Mouse (Mus musculus): Measurements from ENCODE around the gene 2610042L04Rik. TPM values are rescaled to one million over a fixed set of nuclear protein-coding genes. Genes with fewer than 3 reads are reported as not detected.
"Not testable (repeated sequence)": the region's sequence is repeated elsewhere in the genome, so short reads cannot be mapped to it uniquely, and the experiment has no call there.

The 2610042L04Rik gene
- polyA plus RNA-seq (2015; fragmentation: Nextera tagmentation; extraction: Ambion mirVana) = 0.09 and 0.20 TPM in 2 replicates

GRCm38 (mm10) chr14:4334476-4335080 is at the start of gene 2610042L04Rik:
Gene 2610042L04Rik, plus strand, starts transcription at chr14:4334763.
- not testable (repeated sequence) for H3K27ac ChIP-seq (ENCODE audit: low read length); H3K9ac ChIP-seq (ENCODE audit: low read length); H3K36me3 ChIP-seq (ENCODE audit: control insufficient read depth, insufficient read depth); H3K4me1 ChIP-seq (ENCODE audit: control insufficient read depth, insufficient read depth, low read length); H3K27me3 ChIP-seq (ENCODE audit: control insufficient read depth, insufficient read depth, low read length); ATAC-seq (replicated peaks; ENCODE audit: extremely low read depth, insufficient read depth, low FRiP score); H3K9me3 ChIP-seq (replicated peaks; ENCODE audit: control insufficient read depth, low read length)
- peak within 1 kb of the TSS; percentile 62 for H3K4me2 ChIP-seq (ENCODE audit: low read depth, low read length)
- 3% methylated on average over 24 of the region's 48 CpGs for WGBS
- H3K4me3 ChIP-seq (ENCODE audit: low read length) = peak within 1 kb of the TSS; percentile 33

- not testable (repeated sequence) for H3K9ac ChIP-seq (ENCODE audit: low read length); H3K27me3 ChIP-seq (ENCODE audit: control insufficient read depth, insufficient read depth, low read length); H3K4me1 ChIP-seq (ENCODE audit: control insufficient read depth, insufficient read depth, low read length); H3K4me2 ChIP-seq (ENCODE audit: low read depth, low read length); ATAC-seq (replicated peaks; ENCODE audit: extremely low read depth, insufficient read depth, low FRiP score); H3K9me3 ChIP-seq (replicated peaks; ENCODE audit: control insufficient read depth, low read length); H3K36me3 ChIP-seq (ENCODE audit: control insufficient read depth, insufficient read depth); H3K4me3 ChIP-seq (ENCODE audit: low read length); H3K27ac ChIP-seq (ENCODE audit: low read length)
- WGBS = no CpG with 5 or more reads among the region's 1 CpGs
Measured at GRCm38 (mm10) chr14:4316983-4317382, 17.6 kb upstream of the 2610042L04Rik start, which contains the start of gene Gm3149. Gene Gm3149, plus strand, starts transcription at chr14:4317283.

- WGBS = 6% methylated on average over 7 of the region's 8 CpGs
- H3K4me3 ChIP-seq (ENCODE audit: low read length); H3K9ac ChIP-seq (ENCODE audit: low read length); ATAC-seq (replicated peaks; ENCODE audit: extremely low read depth, insufficient read depth, low FRiP score); H3K27ac ChIP-seq (ENCODE audit: low read length); H3K4me1 ChIP-seq (ENCODE audit: control insufficient read depth, insufficient read depth, low read length); H3K4me2 ChIP-seq (ENCODE audit: low read depth, low read length); H3K36me3 ChIP-seq (ENCODE audit: control insufficient read depth, insufficient read depth); H3K27me3 ChIP-seq (ENCODE audit: control insufficient read depth, insufficient read depth, low read length); H3K9me3 ChIP-seq (replicated peaks; ENCODE audit: control insufficient read depth, low read length): not testable (repeated sequence)
Measured at GRCm38 (mm10) chr14:4335506-4335905, 943 bp downstream of the 2610042L04Rik start.

GRCm38 (mm10) chr14:4368991-4369390 is 34.4 kb downstream of the 2610042L04Rik start:
- not testable (repeated sequence) for H3K4me3 ChIP-seq (ENCODE audit: low read length); H3K27me3 ChIP-seq (ENCODE audit: control insufficient read depth, insufficient read depth, low read length); H3K4me2 ChIP-seq (ENCODE audit: low read depth, low read length); H3K36me3 ChIP-seq (ENCODE audit: control insufficient read depth, insufficient read depth); H3K9me3 ChIP-seq (replicated peaks; ENCODE audit: control insufficient read depth, low read length); ATAC-seq (replicated peaks; ENCODE audit: extremely low read depth, insufficient read depth, low FRiP score); H3K27ac ChIP-seq (ENCODE audit: low read length); H3K4me1 ChIP-seq (ENCODE audit: control insufficient read depth, insufficient read depth, low read length); H3K9ac ChIP-seq (ENCODE audit: low read length)
- 94% methylated on average over 3 of the region's 3 CpGs for WGBS

- ATAC-seq (replicated peaks; ENCODE audit: extremely low read depth, insufficient read depth, low FRiP score); H3K36me3 ChIP-seq (ENCODE audit: control insufficient read depth, insufficient read depth); H3K9ac ChIP-seq (ENCODE audit: low read length); H3K27me3 ChIP-seq (ENCODE audit: control insufficient read depth, insufficient read depth, low read length); H3K4me2 ChIP-seq (ENCODE audit: low read depth, low read length); H3K4me1 ChIP-seq (ENCODE audit: control insufficient read depth, insufficient read depth, low read length); H3K27ac ChIP-seq (ENCODE audit: low read length); H3K9me3 ChIP-seq (replicated peaks; ENCODE audit: control insufficient read depth, low read length); H3K4me3 ChIP-seq (ENCODE audit: low read length): not testable (repeated sequence)
- 49% methylated on average over 2 of the region's 3 CpGs for WGBS
Measured at GRCm38 (mm10) chr14:4369691-4370090, 35.1 kb downstream of the 2610042L04Rik start.

- H3K4me3 ChIP-seq (ENCODE audit: low read length); ATAC-seq (replicated peaks; ENCODE audit: extremely low read depth, insufficient read depth, low FRiP score); H3K36me3 ChIP-seq (ENCODE audit: control insufficient read depth, insufficient read depth); H3K27me3 ChIP-seq (ENCODE audit: control insufficient read depth, insufficient read depth, low read length); H3K9me3 ChIP-seq (replicated peaks; ENCODE audit: control insufficient read depth, low read length); H3K27ac ChIP-seq (ENCODE audit: low read length); H3K4me2 ChIP-seq (ENCODE audit: low read depth, low read length); H3K9ac ChIP-seq (ENCODE audit: low read length); H3K4me1 ChIP-seq (ENCODE audit: control insufficient read depth, insufficient read depth, low read length): not testable (repeated sequence)
Measured at GRCm38 (mm10) chr14:4377871-4378270, 43.3 kb downstream of the 2610042L04Rik start.

GRCm38 (mm10) chr14:4385606-4386005 is 51.0 kb downstream of the 2610042L04Rik start:
- H3K27ac ChIP-seq (ENCODE audit: low read length); H3K4me2 ChIP-seq (ENCODE audit: low read depth, low read length); H3K4me3 ChIP-seq (ENCODE audit: low read length); H3K27me3 ChIP-seq (ENCODE audit: control insufficient read depth, insufficient read depth, low read length); H3K9me3 ChIP-seq (replicated peaks; ENCODE audit: control insufficient read depth, low read length); H3K9ac ChIP-seq (ENCODE audit: low read length); H3K36me3 ChIP-seq (ENCODE audit: control insufficient read depth, insufficient read depth); H3K4me1 ChIP-seq (ENCODE audit: control insufficient read depth, insufficient read depth, low read length); ATAC-seq (replicated peaks; ENCODE audit: extremely low read depth, insufficient read depth, low FRiP score): not testable (repeated sequence)

GRCm38 (mm10) chr14:4392841-4393530 is 58.4 kb downstream of the 2610042L04Rik start:
- H3K36me3 ChIP-seq (ENCODE audit: control insufficient read depth, insufficient read depth); H3K9ac ChIP-seq (ENCODE audit: low read length); H3K4me2 ChIP-seq (ENCODE audit: low read depth, low read length); H3K27ac ChIP-seq (ENCODE audit: low read length); H3K4me1 ChIP-seq (ENCODE audit: control insufficient read depth, insufficient read depth, low read length); ATAC-seq (replicated peaks; ENCODE audit: extremely low read depth, insufficient read depth, low FRiP score); H3K27me3 ChIP-seq (ENCODE audit: control insufficient read depth, insufficient read depth, low read length); H3K4me3 ChIP-seq (ENCODE audit: low read length); H3K9me3 ChIP-seq (replicated peaks; ENCODE audit: control insufficient read depth, low read length): not testable (repeated sequence)
- WGBS = 79% methylated on average over 2 of the region's 6 CpGs

GRCm38 (mm10) chr14:4397226-4397625 is 62.7 kb downstream of the 2610042L04Rik start, which contains the start of gene Gm3159:
Gene Gm3159, plus strand, starts transcription at chr14:4397526.
- not testable (repeated sequence) for H3K4me1 ChIP-seq (ENCODE audit: control insufficient read depth, insufficient read depth, low read length); H3K9me3 ChIP-seq (replicated peaks; ENCODE audit: control insufficient read depth, low read length); H3K9ac ChIP-seq (ENCODE audit: low read length); H3K4me3 ChIP-seq (ENCODE audit: low read length); H3K27me3 ChIP-seq (ENCODE audit: control insufficient read depth, insufficient read depth, low read length); ATAC-seq (replicated peaks; ENCODE audit: extremely low read depth, insufficient read depth, low FRiP score); H3K4me2 ChIP-seq (ENCODE audit: low read depth, low read length); H3K36me3 ChIP-seq (ENCODE audit: control insufficient read depth, insufficient read depth); H3K27ac ChIP-seq (ENCODE audit: low read length)
- WGBS = 33% methylated on average over 1 of the region's 3 CpGs
